Mouse (Mus musculus): Measurements from ENCODE around the gene Antxr2. TPM values are rescaled to one million over a fixed set of nuclear protein-coding genes. Genes with fewer than 3 reads are reported as not detected.

The Antxr2 gene
- polyA plus RNA-seq, 1 experiment from 2014 or later: 11.3 TPM

- DNase-seq (ENCODE audit: low spot score) (no peak), ATAC-seq (replicated peaks; ENCODE audit: low FRiP score, low read depth) (no peak)
- Histone ChIP-seq H3K9me3 (replicated peaks; ENCODE audit: low read length) (no peaks in the 10 kb centered on the region), H3K9ac (ENCODE audit: low read depth, low read length) (no peak overlapping the region), H3K4me2 (ENCODE audit: low read length) (no peak overlapping the region), H3K27me3 (ENCODE audit: insufficient read depth, low read length) (no peaks in the 10 kb centered on the region), H3K4me3 (replicated peaks; ENCODE audit: low read depth, low read length) (no peak overlapping the region), H3K36me3 (ENCODE audit: insufficient read depth, low read length) (no peaks in the 10 kb centered on the region), H3K4me1 (replicated peaks; ENCODE audit: insufficient read depth, low read length) (no peaks in the 10 kb centered on the region), H3K27ac (no peak overlapping the region)
- 55% methylated on average over 1 of the region's 1 CpGs for WGBS
- TF ChIP-seq CTCF (IDR thresholded peaks at IDR 0.05; ENCODE audit: low read depth): no peak
These were observed 57.5 kb downstream of the Antxr2 start for GRCm38 (mm10) chr5:97973293-97973692.

- H3K4me1 ChIP-seq (replicated peaks; ENCODE audit: insufficient read depth, low read length): no peaks in the 10 kb centered on the region
- DNase-seq (ENCODE audit: low spot score): no peak
- WGBS: 81% methylated on average over 4 of the region's 4 CpGs
- no peak for ATAC-seq (replicated peaks; ENCODE audit: low FRiP score, low read depth)
- no peak for TF ChIP-seq CTCF (IDR thresholded peaks at IDR 0.05; ENCODE audit: low read depth)
- H3K9me3 ChIP-seq (replicated peaks; ENCODE audit: low read length): no peaks in the 10 kb centered on the region
- H3K27ac ChIP-seq: no peak overlapping the region
- no peak overlapping the region for H3K4me2 ChIP-seq (ENCODE audit: low read length)
- no peak overlapping the region for H3K9ac ChIP-seq (ENCODE audit: low read depth, low read length)
- no peaks in the 10 kb centered on the region for H3K36me3 ChIP-seq (ENCODE audit: insufficient read depth, low read length)
- no peaks in the 10 kb centered on the region for H3K27me3 ChIP-seq (ENCODE audit: insufficient read depth, low read length)
- no peak overlapping the region for H3K4me3 ChIP-seq (replicated peaks; ENCODE audit: low read depth, low read length)
These were observed 58.8 kb downstream of the Antxr2 start for GRCm38 (mm10) chr5:97972029-97972428.

GRCm38 (mm10) chr5:97971236-97971635, 59.6 kb downstream of the Antxr2 start:
- no peak overlapping the region for H3K4me2 ChIP-seq (ENCODE audit: low read length)
- no peak for DNase-seq (ENCODE audit: low spot score)
- ATAC-seq (replicated peaks; ENCODE audit: low FRiP score, low read depth): no peak
- no peak overlapping the region for H3K27ac ChIP-seq
- no peaks in the 10 kb centered on the region for H3K9me3 ChIP-seq (replicated peaks; ENCODE audit: low read length)
- no peaks in the 10 kb centered on the region for H3K36me3 ChIP-seq (ENCODE audit: insufficient read depth, low read length)
- H3K9ac ChIP-seq (ENCODE audit: low read depth, low read length): no peak overlapping the region
- 60% methylated on average over 3 of the region's 3 CpGs for WGBS
- no peaks in the 10 kb centered on the region for H3K27me3 ChIP-seq (ENCODE audit: insufficient read depth, low read length)
- no peak for TF ChIP-seq CTCF (IDR thresholded peaks at IDR 0.05; ENCODE audit: low read depth)
- no peak overlapping the region for H3K4me3 ChIP-seq (replicated peaks; ENCODE audit: low read depth, low read length)
- no peaks in the 10 kb centered on the region for H3K4me1 ChIP-seq (replicated peaks; ENCODE audit: insufficient read depth, low read length)

DNA sequence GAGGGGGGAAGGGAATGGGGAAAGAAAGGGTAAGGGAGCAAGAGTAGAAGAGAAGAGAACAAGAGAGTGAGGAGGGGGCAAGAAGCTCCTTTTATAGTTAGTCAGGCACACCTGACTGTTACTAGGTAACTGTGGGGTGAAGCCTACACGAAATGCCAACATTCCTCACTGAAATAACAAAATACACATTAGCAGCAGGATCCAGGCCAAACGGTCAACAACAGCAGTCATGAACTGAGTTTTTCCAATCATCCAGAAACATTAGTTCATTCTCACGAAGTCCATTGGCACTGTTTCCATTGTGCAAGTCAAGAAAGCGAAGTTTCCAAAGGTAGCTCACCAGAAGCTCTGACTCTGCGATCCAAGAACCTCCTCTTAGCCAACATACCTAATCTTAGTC, 63.8 kb downstream of the Antxr2 start:
- no peaks in the 10 kb centered on the region for H3K27me3 ChIP-seq (ENCODE audit: insufficient read depth, low read length)
- H3K4me2 ChIP-seq (ENCODE audit: low read length): no peak overlapping the region
- H3K9ac ChIP-seq (ENCODE audit: low read depth, low read length): no peak overlapping the region
- no peaks in the 10 kb centered on the region for H3K36me3 ChIP-seq (ENCODE audit: insufficient read depth, low read length)
- DNase-seq (ENCODE audit: low spot score) (no peak), ATAC-seq (replicated peaks; ENCODE audit: low FRiP score, low read depth) (no peak)
- H3K4me3 ChIP-seq (replicated peaks; ENCODE audit: low read depth, low read length): no peak overlapping the region
- H3K4me1 ChIP-seq (replicated peaks; ENCODE audit: insufficient read depth, low read length): no peaks in the 10 kb centered on the region
- no peak overlapping the region for H3K27ac ChIP-seq
- 86% methylated on average over 5 of the region's 5 CpGs for WGBS
- no peaks in the 10 kb centered on the region for H3K9me3 ChIP-seq (replicated peaks; ENCODE audit: low read length)
- TF ChIP-seq CTCF (IDR thresholded peaks at IDR 0.05; ENCODE audit: low read depth): no peak

DNA sequence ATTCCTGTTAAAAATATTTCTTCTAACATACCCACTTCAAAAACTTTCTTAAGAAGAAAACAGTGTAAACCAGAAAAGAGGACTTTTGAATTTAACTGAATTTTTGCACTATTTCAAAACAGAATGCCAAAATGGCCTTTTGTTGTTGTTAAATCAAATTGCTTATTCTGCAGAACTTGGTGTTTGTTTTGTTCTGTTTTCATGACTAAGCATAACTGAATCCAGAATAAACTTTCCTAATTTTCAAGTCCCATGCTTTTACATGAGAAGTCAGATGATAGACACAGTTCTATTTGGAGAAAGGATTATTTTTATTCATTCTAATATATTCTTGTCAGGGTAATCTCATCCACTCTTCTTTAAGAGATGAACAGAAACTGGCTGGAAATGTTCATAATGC, 64.7 kb downstream of the Antxr2 start:
- Histone ChIP-seq H3K4me2 (ENCODE audit: low read length) (no peak overlapping the region), H3K4me3 (replicated peaks; ENCODE audit: low read depth, low read length) (no peak overlapping the region), H3K9me3 (replicated peaks; ENCODE audit: low read length) (no peaks in the 10 kb centered on the region), H3K27ac (no peak overlapping the region), H3K9ac (ENCODE audit: low read depth, low read length) (no peak overlapping the region), H3K27me3 (ENCODE audit: insufficient read depth, low read length) (no peaks in the 10 kb centered on the region), H3K4me1 (replicated peaks; ENCODE audit: insufficient read depth, low read length) (no peaks in the 10 kb centered on the region), H3K36me3 (ENCODE audit: insufficient read depth, low read length) (no peaks in the 10 kb centered on the region)
- no peak for DNase-seq (ENCODE audit: low spot score)
- no peak for ATAC-seq (replicated peaks; ENCODE audit: low FRiP score, low read depth)
- no peak for TF ChIP-seq CTCF (IDR thresholded peaks at IDR 0.05; ENCODE audit: low read depth)

DNA sequence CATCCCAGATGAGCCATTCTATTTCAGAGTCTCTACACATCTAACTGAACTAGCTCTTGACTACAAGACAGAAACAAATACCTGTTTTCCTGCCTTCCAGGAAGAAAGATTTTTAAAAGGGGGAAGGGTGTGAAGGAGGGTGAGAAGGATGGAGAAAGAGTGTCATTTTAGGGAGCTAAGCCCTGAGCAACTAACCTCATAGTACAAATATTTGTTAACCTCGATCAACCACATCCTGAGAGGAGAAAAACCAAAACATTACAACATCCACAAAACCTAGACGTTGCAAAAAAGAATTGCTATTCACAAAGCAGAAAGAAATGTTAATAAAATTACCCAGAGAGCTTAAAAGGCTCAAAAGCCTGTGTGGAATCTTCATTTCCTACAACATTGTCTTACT, 66.4 kb downstream of the Antxr2 start:
- no peaks in the 10 kb centered on the region for H3K36me3 ChIP-seq (ENCODE audit: insufficient read depth, low read length)
- no peak overlapping the region for H3K27ac ChIP-seq
- no peaks in the 10 kb centered on the region for H3K9me3 ChIP-seq (replicated peaks; ENCODE audit: low read length)
- ATAC-seq (replicated peaks; ENCODE audit: low FRiP score, low read depth) (no peak), DNase-seq (ENCODE audit: low spot score) (no peak)
- no peak overlapping the region for H3K4me2 ChIP-seq (ENCODE audit: low read length)
- H3K4me1 ChIP-seq (replicated peaks; ENCODE audit: insufficient read depth, low read length): no peaks in the 10 kb centered on the region
- no peak for TF ChIP-seq CTCF (IDR thresholded peaks at IDR 0.05; ENCODE audit: low read depth)
- H3K27me3 ChIP-seq (ENCODE audit: insufficient read depth, low read length): no peaks in the 10 kb centered on the region
- WGBS: 88% methylated on average over 2 of the region's 2 CpGs
- H3K4me3 ChIP-seq (replicated peaks; ENCODE audit: low read depth, low read length): no peak overlapping the region
- H3K9ac ChIP-seq (ENCODE audit: low read depth, low read length): no peak overlapping the region

DNA sequence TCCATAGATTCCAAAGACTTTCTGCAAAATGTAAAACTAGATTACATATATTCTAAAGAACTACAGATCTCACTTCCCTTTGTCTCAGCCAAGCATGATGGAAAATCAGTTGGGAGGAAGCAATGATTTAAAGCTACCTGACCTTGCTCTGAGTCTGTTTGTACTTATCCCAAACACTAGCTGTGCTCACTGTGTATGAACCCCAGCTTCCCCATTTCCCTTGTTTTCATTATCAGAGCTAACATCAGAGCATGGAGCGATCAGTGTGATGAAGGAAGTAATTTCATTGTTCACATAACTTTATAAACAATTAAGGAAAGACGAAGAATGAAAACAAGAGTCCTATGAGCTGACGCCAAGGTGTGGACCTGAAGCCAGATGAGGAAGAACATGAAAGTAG, 68.3 kb downstream of the Antxr2 start:
- WGBS: 76% methylated on average over 3 of the region's 3 CpGs

More for the DNA sequence above, 68.3 kb downstream of the Antxr2 start:
- 0 out of 2 replicates have a peak, but pooled peaks cover 4% of the 10 kb centered on the region for H3K36me3 ChIP-seq (ENCODE audit: insufficient read depth, low read length)
- H3K4me3 ChIP-seq (replicated peaks; ENCODE audit: low read depth, low read length): no peak overlapping the region
- no peak for ATAC-seq (replicated peaks; ENCODE audit: low FRiP score, low read depth)
- no peak for TF ChIP-seq CTCF (IDR thresholded peaks at IDR 0.05; ENCODE audit: low read depth)
- no peak overlapping the region for H3K4me2 ChIP-seq (ENCODE audit: low read length)
- no peaks in the 10 kb centered on the region for H3K27me3 ChIP-seq (ENCODE audit: insufficient read depth, low read length)
- no peak overlapping the region for H3K27ac ChIP-seq
- H3K9me3 ChIP-seq (replicated peaks; ENCODE audit: low read length): no peaks in the 10 kb centered on the region
- DNase-seq (ENCODE audit: low spot score): no peak
- no peak overlapping the region for H3K9ac ChIP-seq (ENCODE audit: low read depth, low read length)
- no peaks in the 10 kb centered on the region for H3K4me1 ChIP-seq (replicated peaks; ENCODE audit: insufficient read depth, low read length)

Measured in kidney, postnatal 0 days (tissue).